Mouse (Mus musculus): ENCODE data around the gene Pakap. TPM values are rescaled to one million over a fixed set of nuclear protein-coding genes. Genes with fewer than 3 reads are reported as not detected.

Pakap gene
- polyA plus RNA-seq, 1 experiment from 2014 or later, result 25.4 TPM

DNA sequence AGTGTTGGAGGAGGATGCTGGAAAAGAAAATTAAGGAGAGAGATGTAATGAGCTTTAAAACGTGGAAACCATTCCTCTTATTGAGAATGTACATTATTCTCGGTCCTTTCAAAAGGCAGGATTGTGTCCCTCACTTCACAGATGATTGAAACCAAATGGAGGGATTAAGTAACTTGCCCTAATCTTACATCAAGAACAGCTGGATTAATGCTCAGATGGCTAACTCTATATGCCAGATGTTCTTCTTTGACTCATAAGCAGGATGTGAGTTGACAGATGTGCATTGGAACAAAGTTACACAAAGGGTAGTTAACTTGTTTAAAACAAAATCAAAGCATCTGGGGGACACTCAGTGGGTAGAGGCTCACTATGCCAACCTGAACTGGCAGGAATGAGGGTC is 338.7 kb downstream of the Pakap start:
- ATAC-seq (ENCODE audit: low read depth) (no peak), DNase-seq (ENCODE audit: low spot score) (peak; percentile 57)
- H3K27ac ChIP-seq (replicated peaks; ENCODE audit: low read depth, low read length), result no peak overlapping the region
- H3K9me3 ChIP-seq (ENCODE audit: control insufficient read depth, low read length), result no peaks in the 10 kb centered on the region
- H3K4me1 ChIP-seq (ENCODE audit: control insufficient read depth, insufficient read depth, low read length), result no peaks in the 10 kb centered on the region; the same call in 1 of the 2 replicates
- no peak overlapping the region for H3K4me2 ChIP-seq (ENCODE audit: low read depth, low read length)
- 33% methylated on average over 2 of the region's 2 CpGs for WGBS
- no peak overlapping the region for H3K9ac ChIP-seq (ENCODE audit: low read depth, low read length)
- H3K27me3 ChIP-seq (replicated peaks; ENCODE audit: control insufficient read depth, insufficient read depth, low read length), result no peaks in the 10 kb centered on the region
- H3K4me3 ChIP-seq (ENCODE audit: low read depth, low read length), result no peak overlapping the region
- H3K36me3 ChIP-seq (ENCODE audit: control insufficient read depth, insufficient read depth, low read length), result no peaks in the 10 kb centered on the region

DNA sequence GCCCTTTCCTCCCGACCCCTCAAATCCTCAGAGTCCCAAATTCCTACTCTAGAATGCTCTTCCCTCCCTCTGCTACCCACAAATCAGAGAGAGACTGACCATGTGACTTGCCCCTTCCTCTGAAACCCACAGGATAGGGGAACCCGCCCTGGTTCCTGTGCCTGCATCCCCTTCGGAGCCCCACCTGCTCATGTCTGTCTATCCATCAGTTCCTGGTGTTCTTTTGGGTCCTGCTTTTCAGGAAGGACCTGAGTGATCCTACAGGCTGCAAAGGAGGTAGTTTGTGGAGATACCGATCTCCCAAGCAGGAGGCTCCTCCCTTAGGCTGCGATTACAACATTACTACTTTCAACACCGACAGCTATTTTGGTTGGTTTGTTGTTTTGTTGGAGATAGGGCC is 340.9 kb downstream of the Pakap start:
- H3K9ac ChIP-seq (ENCODE audit: low read depth, low read length), result no peak overlapping the region
- ATAC-seq (ENCODE audit: low read depth) (no peak), DNase-seq (ENCODE audit: low spot score) (no peak)
- no peak overlapping the region for H3K4me2 ChIP-seq (ENCODE audit: low read depth, low read length)
- H3K27me3 ChIP-seq (replicated peaks; ENCODE audit: control insufficient read depth, insufficient read depth, low read length), result no peaks in the 10 kb centered on the region
- H3K9me3 ChIP-seq (ENCODE audit: control insufficient read depth, low read length), result no peaks in the 10 kb centered on the region
- no peak overlapping the region for H3K4me3 ChIP-seq (ENCODE audit: low read depth, low read length)
- H3K4me1 ChIP-seq (ENCODE audit: control insufficient read depth, insufficient read depth, low read length), result no peaks in the 10 kb centered on the region; the same call in 1 of the 2 replicates
- H3K27ac ChIP-seq (replicated peaks; ENCODE audit: low read depth, low read length), result no peak overlapping the region
- 63% methylated on average over 6 of the region's 6 CpGs for WGBS
- no peaks in the 10 kb centered on the region for H3K36me3 ChIP-seq (ENCODE audit: control insufficient read depth, insufficient read depth, low read length)

GRCm38 (mm10) chr4:57913021-57913420 is 345.0 kb downstream of the Pakap start:
- Histone ChIP-seq H3K9ac (ENCODE audit: low read depth, low read length) (no peak overlapping the region), H3K4me3 (ENCODE audit: low read depth, low read length) (no peak overlapping the region), H3K27me3 (replicated peaks; ENCODE audit: control insufficient read depth, insufficient read depth, low read length) (0 out of 2 replicates have a peak, but pooled peaks cover 5% of the 10 kb centered on the region), H3K9me3 (ENCODE audit: control insufficient read depth, low read length) (no peaks in the 10 kb centered on the region), H3K4me2 (ENCODE audit: low read depth, low read length) (no peak overlapping the region), H3K36me3 (ENCODE audit: control insufficient read depth, insufficient read depth, low read length) (no peaks in the 10 kb centered on the region), H3K4me1 (ENCODE audit: control insufficient read depth, insufficient read depth, low read length) (peaks cover 26% of the 10 kb centered on the region), H3K27ac (replicated peaks; ENCODE audit: low read depth, low read length) (no peak overlapping the region)
- DNase-seq (ENCODE audit: low spot score), result no peak
- ATAC-seq (ENCODE audit: low read depth), result no peak

GRCm38 (mm10) chr4:57914193-57915190 is 346.5 kb downstream of the Pakap start:
- Histone ChIP-seq H3K4me2 (ENCODE audit: low read depth, low read length) (peak overlapping the region; percentile 39; the same call in 1 of the 2 replicates), H3K27me3 (replicated peaks; ENCODE audit: control insufficient read depth, insufficient read depth, low read length) (0 out of 2 replicates have a peak, but pooled peaks cover 5% of the 10 kb centered on the region), H3K4me3 (ENCODE audit: low read depth, low read length) (no peak overlapping the region), H3K27ac (replicated peaks; ENCODE audit: low read depth, low read length) (no peak overlapping the region), H3K36me3 (ENCODE audit: control insufficient read depth, insufficient read depth, low read length) (no peaks in the 10 kb centered on the region), H3K4me1 (ENCODE audit: control insufficient read depth, insufficient read depth, low read length) (peaks cover 26% of the 10 kb centered on the region), H3K9me3 (ENCODE audit: control insufficient read depth, low read length) (no peaks in the 10 kb centered on the region), H3K9ac (ENCODE audit: low read depth, low read length) (no peak overlapping the region)
- DNase-seq (ENCODE audit: low spot score), result no peak
- WGBS, result 48% methylated on average over 10 of the region's 10 CpGs
- no peak for ATAC-seq (ENCODE audit: low read depth)

- Histone ChIP-seq H3K4me3 (ENCODE audit: low read depth, low read length) (peak overlapping the region; percentile 14; the same call in 1 of the 2 replicates), H3K4me1 (ENCODE audit: control insufficient read depth, insufficient read depth, low read length) (peaks cover 32% of the 10 kb centered on the region), H3K27ac (replicated peaks; ENCODE audit: low read depth, low read length) (no peak overlapping the region), H3K27me3 (replicated peaks; ENCODE audit: control insufficient read depth, insufficient read depth, low read length) (0 out of 2 replicates have a peak, but pooled peaks cover 5% of the 10 kb centered on the region), H3K9ac (ENCODE audit: low read depth, low read length) (no peak overlapping the region), H3K9me3 (ENCODE audit: control insufficient read depth, low read length) (no peaks in the 10 kb centered on the region), H3K36me3 (ENCODE audit: control insufficient read depth, insufficient read depth, low read length) (no peaks in the 10 kb centered on the region), H3K4me2 (ENCODE audit: low read depth, low read length) (peak overlapping the region; percentile 39)
- WGBS, result 40% methylated on average over 17 of the region's 17 CpGs
- DNase-seq (ENCODE audit: low spot score) (peak; percentile 42), ATAC-seq (ENCODE audit: low read depth) (peak; percentile 41; the same call in 1 of the 2 replicates)
These were observed 347.4 kb downstream of the Pakap start for GRCm38 (mm10) chr4:57915216-57915965.

DNA sequence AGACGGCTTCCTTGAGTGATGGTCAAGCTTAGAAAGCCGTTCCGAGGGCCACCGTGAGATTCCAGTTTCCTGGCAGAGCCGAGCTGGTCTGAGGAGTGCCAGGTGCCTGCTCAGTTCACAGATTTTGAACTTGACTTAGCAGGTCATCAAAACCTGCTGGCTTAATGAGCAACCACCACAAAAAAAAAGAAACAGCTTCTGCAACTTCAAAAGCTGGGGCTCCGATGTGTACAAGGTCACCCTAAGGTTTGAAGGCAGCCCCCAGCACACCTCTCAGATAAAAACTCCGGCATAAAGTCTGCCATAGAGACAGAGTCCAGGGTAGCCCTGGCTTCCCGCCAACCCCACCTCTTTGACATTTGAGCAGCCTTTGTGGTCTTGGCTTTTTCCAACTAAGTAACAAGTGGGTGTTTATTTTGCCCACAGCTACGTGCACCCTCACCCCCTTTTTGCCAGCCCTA is 348.3 kb downstream of the Pakap start, which contains the start of gene D630039A03Rik:
Gene D630039A03Rik (minus strand): TSS at position 97 of the 461 bp plus-strand sequence.
- DNase-seq (ENCODE audit: low spot score) (peak; percentile 69), ATAC-seq (ENCODE audit: low read depth) (peak; percentile 20; the same call in 1 of the 2 replicates)
- H3K4me3 ChIP-seq (ENCODE audit: low read depth, low read length), result peak within 1 kb of the TSS; percentile 14; the same call in 1 of the 2 replicates
- H3K27me3 ChIP-seq (replicated peaks; ENCODE audit: control insufficient read depth, insufficient read depth, low read length), result 0 out of 2 replicates have a peak, but pooled peaks cover 5% of the 10 kb centered on the region
- no peaks in the 10 kb centered on the region for H3K36me3 ChIP-seq (ENCODE audit: control insufficient read depth, insufficient read depth, low read length)
- no peak within 1 kb of the TSS for H3K27ac ChIP-seq (replicated peaks; ENCODE audit: low read depth, low read length)
- no peak within 1 kb of the TSS for H3K9ac ChIP-seq (ENCODE audit: low read depth, low read length)
- WGBS, result 15% methylated on average over 9 of the region's 9 CpGs
- H3K4me2 ChIP-seq (ENCODE audit: low read depth, low read length), result peak within 1 kb of the TSS; percentile 39
- H3K4me1 ChIP-seq (ENCODE audit: control insufficient read depth, insufficient read depth, low read length), result peaks cover 32% of the 10 kb centered on the region
- H3K9me3 ChIP-seq (ENCODE audit: control insufficient read depth, low read length), result no peaks in the 10 kb centered on the region

DNA sequence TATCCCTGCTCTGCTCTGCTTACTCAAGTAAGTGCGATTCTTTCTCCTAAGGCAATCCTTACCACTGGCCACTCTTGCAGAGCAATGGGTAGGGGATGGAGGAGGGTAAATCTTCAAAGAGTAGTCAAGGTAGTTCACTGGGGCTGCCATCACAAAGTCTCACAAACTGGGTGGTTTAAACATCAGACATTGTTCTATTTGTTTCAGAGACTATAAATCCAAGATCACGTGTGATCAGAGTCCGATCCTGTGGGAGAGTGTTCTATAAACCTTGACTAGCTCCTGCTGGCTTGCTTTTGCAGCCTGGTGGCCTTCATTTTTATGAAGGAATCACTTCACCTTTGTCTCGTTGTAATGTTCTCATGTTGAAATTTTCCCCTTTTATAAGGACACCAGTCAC is 348.7 kb downstream of the Pakap start:
- no peak for ATAC-seq (ENCODE audit: low read depth)
- DNase-seq (ENCODE audit: low spot score), result no peak
- no peak overlapping the region; the same call in 1 of the 2 replicates for H3K4me2 ChIP-seq (ENCODE audit: low read depth, low read length)
- H3K4me3 ChIP-seq (ENCODE audit: low read depth, low read length), result no peak overlapping the region
- 74% methylated on average over 4 of the region's 4 CpGs for WGBS
- 0 out of 2 replicates have a peak, but pooled peaks cover 5% of the 10 kb centered on the region for H3K27me3 ChIP-seq (replicated peaks; ENCODE audit: control insufficient read depth, insufficient read depth, low read length)
- H3K36me3 ChIP-seq (ENCODE audit: control insufficient read depth, insufficient read depth, low read length), result no peaks in the 10 kb centered on the region
- H3K9me3 ChIP-seq (ENCODE audit: control insufficient read depth, low read length), result no peaks in the 10 kb centered on the region
- no peak overlapping the region for H3K9ac ChIP-seq (ENCODE audit: low read depth, low read length)
- no peak overlapping the region for H3K27ac ChIP-seq (replicated peaks; ENCODE audit: low read depth, low read length)
- H3K4me1 ChIP-seq (ENCODE audit: control insufficient read depth, insufficient read depth, low read length), result peaks cover 32% of the 10 kb centered on the region
